Comparison of ENCODE assay signal across 9 mouse cellular contexts in genomic region chr9:71557737-71558136, GRCm38 (mm10). TPM values are rescaled to one million over a fixed set of nuclear protein-coding genes. Genes with fewer than 3 reads are reported as not detected.
DNase-seq lines count a peak whose midpoint lies in the region; ATAC-seq and TF ChIP-seq lines count a peak whose summit lies in the region.
"Had no signal": no experiment of that assay in that cellular context is flagged by ENCODE, and none has a peak within 500 bp of the region (broad histone marks: within the 10 kb centered on the region; RNA-seq: fewer than 3 reads in every experiment).

No protein-coding gene starts in this region.

- H3K27ac ChIP-seq in forebrain, embryonic 14.5 days (ENCODE audit: low read depth, low read length) = no peak overlapping the region
- no peak overlapping the region for H3K27ac ChIP-seq in forebrain, embryonic 11.5 days (ENCODE audit: low read depth, low read length)
- H3K27ac ChIP-seq in layer of hippocampus, adult 2 months = no peak overlapping the region
- H3K27ac ChIP-seq in limb, embryonic 10.5 days = no peak overlapping the region

- WGBS in forebrain, embryonic 14.5 days = 16% methylated on average over 2 of the region's 2 CpGs
- WGBS in forebrain, embryonic 11.5 days = 68% methylated on average over 2 of the region's 2 CpGs
- 83% methylated on average over 2 of the region's 2 CpGs for WGBS in limb, embryonic 10.5 days

- no peaks in the 10 kb centered on the region for H3K27me3 ChIP-seq in forebrain, embryonic 14.5 days (replicated peaks; ENCODE audit: control insufficient read depth, insufficient read depth, low read length)
- H3K27me3 ChIP-seq in forebrain, embryonic 11.5 days (ENCODE audit: control insufficient read depth, insufficient read depth, low read length) = no peaks in the 10 kb centered on the region
- H3K27me3 ChIP-seq in limb, embryonic 10.5 days (ENCODE audit: low read depth, poor library complexity, severe bottlenecking) = no peaks in the 10 kb centered on the region
- H3K27me3 ChIP-seq: CH12.LX had no signal

- no peaks in the 10 kb centered on the region for H3K9me3 ChIP-seq in forebrain, embryonic 14.5 days (replicated peaks; ENCODE audit: control insufficient read depth, low read length)
- no peaks in the 10 kb centered on the region; the same call in 1 of the 2 replicates for H3K9me3 ChIP-seq in forebrain, embryonic 11.5 days (ENCODE audit: control insufficient read depth, low read length)
- no peaks in the 10 kb centered on the region for H3K9me3 ChIP-seq in limb, embryonic 10.5 days (replicated peaks)

- no peak overlapping the region for H3K4me2 ChIP-seq in forebrain, embryonic 14.5 days (ENCODE audit: low read length)
- no peak overlapping the region for H3K4me2 ChIP-seq in forebrain, embryonic 11.5 days (ENCODE audit: low read depth, low read length, severe bottlenecking)

- H3K4me1 ChIP-seq in forebrain, embryonic 14.5 days (ENCODE audit: control insufficient read depth, insufficient read depth, low read length) = no peaks in the 10 kb centered on the region
- no peaks in the 10 kb centered on the region for H3K4me1 ChIP-seq in forebrain, embryonic 11.5 days (replicated peaks; ENCODE audit: control insufficient read depth, insufficient read depth, low read length)
- peaks cover 6% of the 10 kb centered on the region for H3K4me1 ChIP-seq in limb, embryonic 10.5 days

- TF ChIP-seq CTCF in layer of hippocampus, adult 2 months (conservative IDR thresholded peaks at IDR 0.05) = no peak

- ATAC-seq in forebrain, embryonic 14.5 days = peak; percentile 46; the same call in 1 of the 2 replicates
- ATAC-seq in forebrain, embryonic 11.5 days (replicated peaks; ENCODE audit: low FRiP score) = no peak

- H3K4me3 ChIP-seq in forebrain, embryonic 14.5 days (ENCODE audit: low read depth, low read length) = no peak overlapping the region
- no peak overlapping the region for H3K4me3 ChIP-seq in forebrain, embryonic 11.5 days (ENCODE audit: low read depth, low read length)
- no peak overlapping the region for H3K4me3 ChIP-seq in layer of hippocampus, adult 2 months
- H3K4me3 ChIP-seq in limb, embryonic 10.5 days = no peak overlapping the region

- H3K9ac ChIP-seq in forebrain, embryonic 14.5 days (ENCODE audit: low read length) = no peak overlapping the region
- H3K9ac ChIP-seq in forebrain, embryonic 11.5 days (ENCODE audit: low read length) = no peak overlapping the region

- no peaks in the 10 kb centered on the region for H3K36me3 ChIP-seq in forebrain, embryonic 14.5 days (ENCODE audit: control insufficient read depth, insufficient read depth, low read length)
- no peaks in the 10 kb centered on the region for H3K36me3 ChIP-seq in forebrain, embryonic 11.5 days (ENCODE audit: control insufficient read depth, insufficient read depth, low read length)
- H3K36me3 ChIP-seq in limb, embryonic 10.5 days = no peaks in the 10 kb centered on the region

- DNase-seq in forebrain, embryonic 14.5 days (ENCODE audit: low spot score) = peak; percentile 78
- no peak for DNase-seq in forebrain, embryonic 11.5 days (ENCODE audit: low spot score)
- DNase-seq in retina, postnatal 1 day = peak; percentile 50
- DNase-seq in retina, embryonic 14.5 days (ENCODE audit: low spot score) = no peak
- DNase-seq in layer of hippocampus, adult 2 months (ENCODE audit: low spot score in 2 of 2) = peak; percentile 15 to 43
- DNase-seq in right cerebral cortex, postnatal 4 days = peak; percentile 66
- DNase-seq in limb, embryonic 10.5 days (ENCODE audit: low spot score) = no peak
- DNase-seq in thymus, postnatal 4 days = no peak

RNA-seq across cellular contexts. Expression of gene Myzap, which starts 34.4 kb away (rescaled TPM):
- 2.6 and 3.4 TPM in 2 replicates for polyA plus RNA-seq in forebrain, embryonic 14.5 days (2014; fragmentation: Nextera tagmentation; extraction: Ambion mirVana)
- polyA plus RNA-seq in forebrain, embryonic 11.5 days (2014; fragmentation: Nextera tagmentation; extraction: Ambion mirVana) = 4.2 and 4.3 TPM in 2 replicates
- 1 to 10 TPM; 1.1 to 1.9 TPM for total RNA-seq in layer of hippocampus, adult 2 months (2021)
- polyA plus RNA-seq in limb, embryonic 10.5 days (2016; fragmentation: Nextera tagmentation; extraction: Ambion mirVana) = 4.7 and 5.8 TPM in 2 replicates

Comparison
In these comparisons a context has a peak if more than half of its experiments do, and no peak if none do; other contexts are left out.
1. DNase-seq: peak in forebrain, embryonic 14.5 days (single experiment), retina, postnatal 1 day (single experiment), layer of hippocampus, adult 2 months (2 of 2) and right cerebral cortex, postnatal 4 days (single experiment); none in forebrain, embryonic 11.5 days (single experiment), retina, embryonic 14.5 days (single experiment), limb, embryonic 10.5 days (single experiment) and thymus, postnatal 4 days (single experiment).